Mouse (Mus musculus): ENCODE measurements at regions not wholly inside any gene's neighbourhood (a gene's known extent, or its start where the extent isn't known, plus 50 kb on each side); places are given as distances from the start of the nearest gene placed in this dataset.
"Not testable (repeated sequence)": the region's sequence is repeated elsewhere in the genome, so short reads cannot be mapped to it uniquely, and the experiment has no call there.

DNA sequence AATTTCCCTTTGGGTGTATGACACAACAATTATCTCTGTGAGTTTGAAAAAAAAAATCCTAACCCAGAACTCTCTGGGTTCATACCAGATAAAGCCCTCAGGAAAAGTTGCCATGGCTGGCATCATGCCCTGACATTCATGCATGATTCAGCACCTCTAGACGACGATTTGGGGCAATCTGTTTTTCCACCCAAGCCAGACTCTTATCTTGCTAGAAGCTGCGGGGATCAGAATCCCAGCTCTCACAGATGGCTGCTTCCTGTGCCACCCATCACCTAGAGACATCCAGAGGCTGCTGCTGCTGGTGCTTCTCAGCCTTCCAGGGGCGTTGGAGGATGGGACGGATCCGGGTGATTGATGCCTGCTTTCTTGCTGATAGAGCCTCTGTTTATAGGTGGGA, 209.2 kb downstream of the Cd47 start:
- no peak for DNase-seq (ENCODE audit: low read depth, low spot score)

DNA sequence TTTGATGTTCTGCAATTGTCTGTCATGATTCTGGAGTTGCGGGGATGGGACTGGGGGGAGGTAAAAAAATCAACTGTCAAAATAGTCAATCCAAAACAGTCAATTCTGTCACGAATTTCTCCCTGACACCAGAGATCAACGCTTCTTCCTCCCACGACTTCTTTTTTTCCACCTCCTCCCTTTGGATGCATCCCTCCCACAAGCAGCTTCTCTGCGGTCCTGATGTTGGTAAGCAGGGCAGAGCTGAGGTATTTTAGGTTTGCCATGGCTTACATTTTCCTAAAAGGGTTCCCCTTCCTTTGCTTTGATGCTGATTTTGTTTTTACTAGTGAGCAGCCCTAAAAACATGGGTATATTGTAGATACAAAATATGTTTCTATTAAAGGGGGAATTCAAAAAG, 209.7 kb downstream of the Cd47 start:
- no peak for DNase-seq (ENCODE audit: low read depth, low spot score)

DNA sequence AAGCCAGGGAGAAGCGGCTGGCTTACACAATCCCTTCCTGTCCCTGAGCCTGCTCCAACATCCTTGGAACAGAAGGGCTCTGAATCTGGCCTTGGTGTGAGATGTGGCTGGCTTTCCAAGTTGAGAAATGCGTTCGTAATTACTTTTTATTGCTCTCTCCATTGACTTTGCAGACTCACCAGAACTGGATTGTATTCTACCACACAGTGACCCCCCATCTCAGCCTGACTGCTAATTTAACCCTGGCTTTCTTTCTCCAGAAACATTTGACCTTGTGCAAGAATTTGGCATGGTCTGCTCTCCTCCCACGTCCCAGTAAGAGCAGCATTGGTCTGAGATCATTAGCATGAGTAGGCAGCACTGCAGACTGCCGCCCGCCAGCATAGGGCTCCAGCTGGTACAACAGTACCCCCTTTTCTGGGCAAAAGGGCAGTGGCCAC, 210.2 kb downstream of the Cd47 start:
- DNase-seq (ENCODE audit: low read depth, low spot score): no peak

DNA sequence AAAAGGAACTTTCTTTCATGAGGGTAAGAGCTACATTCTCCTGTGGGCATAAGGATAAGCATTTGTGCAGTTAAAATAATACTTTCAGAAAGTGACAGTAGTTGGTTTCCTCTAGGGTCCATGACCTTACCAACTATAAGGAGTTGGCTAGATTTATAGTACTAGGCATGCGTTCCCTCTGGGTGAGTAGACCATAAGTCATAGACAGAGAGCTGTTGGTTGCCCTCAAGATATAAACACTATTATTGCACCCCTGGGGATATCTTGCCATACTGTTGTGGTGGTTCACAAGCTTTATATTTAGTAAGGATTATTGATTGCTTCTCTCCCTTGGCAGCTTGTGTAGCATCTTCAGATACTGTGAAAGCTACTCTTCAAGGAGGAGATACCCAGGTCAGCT, 223.6 kb downstream of the Cd47 start:
- no peak for DNase-seq (ENCODE audit: low read depth, low spot score)

GRCm38 (mm10) chr16:50026100-50026884, 226.0 kb downstream of the Cd47 start:
- DNase-seq (ENCODE audit: low read depth, low spot score): peak; percentile 78

DNA sequence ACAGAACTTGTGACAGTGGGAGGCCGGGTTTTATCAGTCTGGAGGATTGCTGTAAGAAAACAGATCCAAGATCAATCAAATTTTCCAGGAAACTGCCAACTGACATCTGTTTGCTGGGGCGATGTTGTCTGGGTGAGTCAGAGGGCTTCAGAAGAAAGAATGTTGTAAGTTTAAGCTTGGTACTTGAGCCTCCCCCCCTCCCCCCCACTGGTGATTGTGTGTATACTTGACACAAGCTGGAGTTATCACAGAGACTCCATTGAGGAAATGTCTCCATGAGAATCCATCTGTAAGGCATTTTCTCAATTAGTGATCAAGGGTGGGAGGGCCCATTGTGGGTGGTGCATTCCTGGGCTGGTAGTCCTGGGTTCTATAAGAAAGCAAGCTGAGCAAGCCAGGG, 226.9 kb downstream of the Cd47 start:
- no peak for DNase-seq (ENCODE audit: low read depth, low spot score)

DNA sequence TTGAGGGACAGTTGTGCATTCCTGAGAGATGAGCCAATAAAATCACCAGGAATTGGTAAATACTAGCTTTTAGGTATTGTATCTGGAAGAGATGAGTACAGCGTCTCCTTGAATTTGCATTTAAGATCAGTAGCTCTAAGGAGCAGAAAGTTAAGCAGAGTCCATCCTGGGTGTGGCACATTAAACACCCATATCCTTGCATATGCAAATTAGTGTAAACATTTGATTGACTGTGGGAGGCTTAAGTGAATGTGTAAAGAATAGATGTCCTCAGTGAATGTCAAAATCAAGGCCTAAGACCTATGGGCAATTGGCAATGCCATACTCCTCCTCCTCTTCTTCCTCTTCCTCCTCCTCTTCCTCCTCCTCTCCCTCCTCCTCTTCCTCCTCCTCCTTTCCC, 229.4 kb downstream of the Cd47 start:
- DNase-seq (ENCODE audit: low read depth, low spot score): no peak

- DNase-seq (ENCODE audit: low read depth, low spot score): not testable (repeated sequence)
Measured at GRCm38 (mm10) chr16:50030355-50030754, 230.0 kb downstream of the Cd47 start.

DNA sequence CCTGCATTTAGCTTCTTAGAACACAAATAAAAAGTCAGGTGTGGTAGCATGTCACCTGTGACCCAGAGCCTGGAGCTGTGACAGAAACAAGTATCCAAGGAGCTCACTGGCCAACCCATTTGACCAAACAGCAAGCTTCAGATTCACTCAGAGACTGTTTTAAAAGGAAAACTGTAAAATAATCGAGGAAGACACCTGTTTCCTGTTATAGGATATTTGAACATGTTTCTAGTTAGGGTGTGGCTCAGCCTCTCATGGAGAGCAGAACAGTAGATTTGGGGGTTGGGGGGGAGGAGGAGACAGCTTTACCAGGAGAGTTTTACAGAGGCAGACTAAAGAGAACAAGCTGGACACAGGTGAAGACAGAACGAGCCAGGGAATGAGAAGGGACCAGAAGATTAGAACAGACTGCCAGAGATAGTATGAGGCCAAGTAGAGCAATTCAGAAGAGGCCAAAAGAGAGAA, 230.6 kb downstream of the Cd47 start:
- peak; percentile 22 for DNase-seq (ENCODE audit: low read depth, low spot score)

DNA sequence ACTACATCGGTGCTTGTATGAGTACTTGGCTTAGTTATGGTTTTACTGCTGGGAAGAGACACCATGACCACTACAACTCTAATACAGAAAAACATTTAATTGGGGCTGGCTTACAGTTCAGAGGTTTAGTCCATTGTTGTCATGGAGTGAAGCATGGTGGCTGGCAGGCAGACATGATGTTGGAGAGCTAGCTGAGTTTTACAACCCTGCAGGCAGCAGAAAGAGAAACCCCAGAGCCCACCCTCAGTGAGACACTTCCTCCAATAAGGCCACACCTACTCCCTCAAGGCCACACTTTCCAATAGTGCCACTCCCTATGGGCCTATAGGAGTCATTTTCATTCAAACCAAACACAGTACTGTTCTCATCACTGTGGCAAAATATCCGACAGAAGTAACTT, 232.5 kb downstream of the Cd47 start:
- DNase-seq (ENCODE audit: low read depth, low spot score): no peak

DNA sequence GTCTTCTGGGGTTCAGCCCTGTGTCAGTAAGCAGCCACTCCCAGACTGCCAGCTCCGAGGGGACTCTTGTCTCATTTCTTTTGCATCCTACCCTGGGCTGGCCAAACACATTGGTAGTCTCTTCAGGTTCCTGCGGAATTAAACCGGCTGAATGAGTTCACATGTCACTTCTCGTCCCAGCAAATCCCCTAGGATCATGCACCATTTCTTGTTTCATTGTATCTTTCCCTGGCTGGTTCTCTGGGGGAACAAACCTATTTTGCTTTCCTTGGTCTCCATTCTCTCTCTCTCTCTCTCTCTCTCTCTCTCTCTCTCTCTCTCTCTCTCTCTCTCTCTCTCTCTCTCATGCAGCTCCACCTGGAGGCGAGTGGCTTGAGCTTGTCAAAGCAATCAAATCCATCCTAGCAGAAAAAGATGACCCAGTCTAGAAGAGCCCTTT, 236.0 kb downstream of the Cd47 start:
- DNase-seq (ENCODE audit: low read depth, low spot score): no peak

- DNase-seq (ENCODE audit: low read depth, low spot score): no peak
Measured at GRCm38 (mm10) chr16:50044103-50044502, 243.8 kb downstream of the Cd47 start.

DNA sequence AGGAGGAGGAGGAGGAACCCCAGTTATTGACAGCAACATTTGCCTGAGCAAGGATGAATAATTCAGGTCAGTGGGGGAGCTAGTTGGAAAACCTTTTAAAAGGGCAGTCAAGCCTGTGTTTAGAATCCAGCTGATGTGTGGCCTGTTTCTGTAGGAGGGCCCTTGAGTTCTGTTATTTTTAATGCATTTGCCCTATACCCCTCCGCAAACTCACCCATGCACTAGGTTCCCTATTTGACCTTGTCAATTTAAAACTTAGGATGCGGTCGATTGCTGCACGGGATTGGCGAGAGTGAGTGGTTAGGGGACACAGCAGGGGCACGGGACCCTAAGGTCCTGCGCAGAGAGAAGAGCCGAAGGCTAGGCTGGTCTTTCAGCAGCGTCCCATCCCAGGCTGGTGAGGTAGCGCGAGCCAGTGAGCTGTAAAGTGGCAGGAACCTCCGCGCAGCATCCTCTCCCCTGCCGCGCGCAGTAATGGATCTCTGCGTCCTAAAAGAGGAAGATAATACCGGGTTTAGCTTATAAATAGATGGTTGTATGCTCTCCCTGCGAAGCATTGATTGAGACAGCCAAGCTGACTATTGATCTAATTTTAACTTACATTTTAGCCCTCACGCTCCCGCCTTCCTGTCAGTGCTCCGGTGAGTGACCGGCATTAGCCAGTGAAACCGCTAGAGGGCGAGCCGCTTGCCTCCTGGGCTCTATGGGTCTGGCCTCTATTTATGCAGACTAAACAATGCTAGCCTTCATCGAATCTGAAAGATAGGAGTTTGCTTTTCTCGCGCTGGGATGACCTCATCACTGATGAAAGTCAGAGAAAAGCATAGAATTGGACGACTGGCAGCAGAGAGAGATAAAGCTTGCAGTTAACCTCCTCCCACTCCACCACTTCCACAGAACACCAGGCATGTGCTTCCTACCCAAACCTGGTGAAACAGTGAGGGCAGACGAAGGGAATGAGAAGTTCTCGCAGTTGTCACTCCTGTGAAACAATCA, 245.5 kb downstream of the Cd47 start:
- DNase-seq (ENCODE audit: low read depth, low spot score): peak; percentile 89

- DNase-seq (ENCODE audit: low read depth, low spot score): no peak
Measured at GRCm38 (mm10) chr16:50063540-50063939, 263.2 kb downstream of the Cd47 start.

DNA sequence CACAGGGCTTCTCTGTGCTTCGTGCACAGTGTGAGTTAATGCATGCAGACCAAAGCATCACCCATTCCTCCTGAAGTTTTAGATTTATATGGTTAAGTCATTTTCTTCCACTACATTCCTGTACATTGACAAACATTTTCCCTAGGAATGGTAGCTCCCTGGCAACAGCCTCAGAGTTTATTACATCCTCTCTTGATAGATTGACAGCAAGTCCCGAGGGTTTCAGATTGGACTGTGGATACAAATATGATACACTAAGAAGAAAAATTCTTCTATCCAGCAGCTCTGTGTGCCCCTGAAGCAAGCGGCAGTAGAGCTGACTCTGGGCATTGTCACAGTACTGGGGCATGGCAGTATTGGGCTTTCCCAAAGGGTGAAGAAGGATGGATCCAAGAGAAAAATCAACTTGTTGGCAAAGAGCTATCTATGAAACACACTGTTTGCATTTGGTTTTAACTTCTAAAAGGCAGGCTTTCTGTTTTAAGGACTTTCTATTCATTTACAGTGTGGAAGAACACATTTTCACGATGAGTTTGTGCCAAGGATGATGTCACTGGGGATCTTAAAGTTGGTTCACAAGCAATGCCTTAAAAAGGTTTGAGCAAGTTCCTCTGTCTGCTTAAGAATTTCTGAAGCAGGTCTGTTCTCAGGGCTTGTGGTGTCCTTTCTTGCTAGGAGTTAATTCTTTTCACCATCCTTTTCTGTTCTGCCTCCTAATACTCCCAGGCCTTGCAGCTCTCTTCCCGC, 265.2 kb downstream of the Cd47 start:
- DNase-seq (ENCODE audit: low read depth, low spot score): no peak

- DNase-seq (ENCODE audit: low read depth, low spot score): no peak
Measured at GRCm38 (mm10) chr16:50069033-50069432, 268.7 kb downstream of the Cd47 start.

DNA sequence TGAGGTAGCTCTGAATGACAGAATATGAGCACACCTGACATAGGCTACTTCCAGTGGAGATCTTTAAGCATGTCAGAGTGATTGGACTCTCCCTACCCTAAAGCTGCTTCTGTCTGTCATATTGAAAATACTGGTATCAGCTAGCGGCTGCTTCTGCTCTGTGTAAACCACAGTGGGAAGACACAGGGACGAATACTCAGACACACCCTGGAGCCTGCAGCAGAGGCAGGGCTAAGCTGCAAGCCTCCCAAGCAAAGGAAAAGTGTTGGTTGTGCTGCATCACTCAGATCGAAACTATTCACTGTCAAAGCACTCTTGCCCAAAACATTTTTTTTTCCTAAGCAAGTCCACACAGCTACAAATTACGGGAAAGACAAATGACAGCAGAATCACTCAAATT, 270.4 kb downstream of the Cd47 start:
- DNase-seq (ENCODE audit: low read depth, low spot score): no peak

- no peak for DNase-seq (ENCODE audit: low read depth, low spot score)
Measured at GRCm38 (mm10) chr16:50072853-50073360, 272.6 kb downstream of the Cd47 start.

DNA sequence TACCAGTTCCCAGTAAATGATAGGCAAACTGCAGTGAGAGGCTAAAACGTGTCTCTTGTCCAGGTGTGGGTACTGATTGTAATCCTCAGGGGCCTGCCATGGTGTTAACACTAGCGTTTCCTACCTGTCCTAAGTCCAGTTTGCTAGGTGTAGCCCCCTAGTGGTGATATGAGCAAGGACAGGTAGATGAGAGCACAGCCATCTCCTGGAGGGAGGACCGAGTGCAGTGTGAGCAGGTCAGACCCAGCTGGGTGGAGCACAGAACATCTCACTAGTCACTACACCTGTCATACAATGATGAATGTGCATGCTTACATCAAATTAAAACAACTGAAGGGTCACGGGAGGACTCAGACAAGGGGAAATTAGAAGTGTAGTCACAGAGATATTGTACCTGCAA, 273.6 kb downstream of the Cd47 start:
- peak; percentile 68 for DNase-seq (ENCODE audit: low read depth, low spot score)

- DNase-seq (ENCODE audit: low read depth, low spot score): no peak
Measured at GRCm38 (mm10) chr16:50075641-50076040, 275.3 kb downstream of the Cd47 start.

- DNase-seq (ENCODE audit: low read depth, low spot score): no peak
Measured at GRCm38 (mm10) chr16:50081511-50081910, 281.2 kb downstream of the Cd47 start.
